Mouse (Mus musculus): ENCODE results near the gene Gjd2. TPM values are rescaled to one million over a fixed set of nuclear protein-coding genes. Genes with fewer than 3 reads are reported as not detected.

Gene Gjd2
- 0.77 TPM in 1 of 2 replicates, not detected in the other for polyA plus RNA-seq (2012; ENCODE audit: insufficient read depth, low replicate concordance)

GRCm38 (mm10) chr2:114013295-114013771 is at the start of gene Gjd2:
Gene Gjd2, minus strand, starts transcription at chr2:114013619.
- Histone ChIP-seq H3K36me3 (replicated peaks; ENCODE audit: low read length) (no peaks in the 10 kb centered on the region), H3K4me1 (peaks cover 5% of the 10 kb centered on the region; the same call in 1 of the 2 replicates), H3K9me3 (peaks cover 17% of the 10 kb centered on the region), H3K27me3 (replicated peaks) (peaks cover 38% of the 10 kb centered on the region), H3K4me3 (replicated peaks) (no peak within 1 kb of the TSS)
- TF ChIP-seq FLI1 (IDR thresholded peaks at IDR 0.05; ENCODE audit: low read length) (no peak), GATA1 (IDR thresholded peaks at IDR 0.05; ENCODE audit: borderline replicate concordance, low read length) (no peak)

GRCm38 (mm10) chr2:114060071-114060591 is 46.7 kb upstream of the Gjd2 start:
- TF ChIP-seq GATA1 (IDR thresholded peaks at IDR 0.05; ENCODE audit: borderline replicate concordance, low read length): no peak
- no peak for TF ChIP-seq FLI1 (IDR thresholded peaks at IDR 0.05; ENCODE audit: low read length)
- no peaks in the 10 kb centered on the region for H3K36me3 ChIP-seq (replicated peaks; ENCODE audit: low read length)
- H3K4me1 ChIP-seq: 0 out of 2 replicates have a peak, but pooled peaks cover 4% of the 10 kb centered on the region

GRCm38 (mm10) chr2:114059608-114060007 is 46.2 kb upstream of the Gjd2 start:
- no peaks in the 10 kb centered on the region for H3K9me3 ChIP-seq
- H3K27me3 ChIP-seq (replicated peaks): peaks cover 4% of the 10 kb centered on the region
- TF ChIP-seq GATA1 (IDR thresholded peaks at IDR 0.05; ENCODE audit: borderline replicate concordance, low read length): no peak
- no peak for TF ChIP-seq FLI1 (IDR thresholded peaks at IDR 0.05; ENCODE audit: low read length)
- H3K4me3 ChIP-seq (replicated peaks): no peak overlapping the region
- H3K36me3 ChIP-seq (replicated peaks; ENCODE audit: low read length): no peaks in the 10 kb centered on the region
- H3K4me1 ChIP-seq: 0 out of 2 replicates have a peak, but pooled peaks cover 4% of the 10 kb centered on the region

More at GRCm38 (mm10) chr2:114060071-114060591, 46.7 kb upstream of the Gjd2 start:
- H3K4me3 ChIP-seq (replicated peaks): no peak overlapping the region
- peaks cover 4% of the 10 kb centered on the region for H3K27me3 ChIP-seq (replicated peaks)
- H3K9me3 ChIP-seq: no peaks in the 10 kb centered on the region

- H3K9me3 ChIP-seq: no peaks in the 10 kb centered on the region
- TF ChIP-seq GATA1 (IDR thresholded peaks at IDR 0.05; ENCODE audit: borderline replicate concordance, low read length) (no peak), FLI1 (IDR thresholded peaks at IDR 0.05; ENCODE audit: low read length) (no peak)
- H3K27me3 ChIP-seq (replicated peaks): peaks cover 4% of the 10 kb centered on the region
These were observed 44.9 kb upstream of the Gjd2 start for GRCm38 (mm10) chr2:114058226-114058796.

GRCm38 (mm10) chr2:114057303-114057853 is 44.0 kb upstream of the Gjd2 start:
- no peak for TF ChIP-seq FLI1 (IDR thresholded peaks at IDR 0.05; ENCODE audit: low read length)
- no peak for TF ChIP-seq GATA1 (IDR thresholded peaks at IDR 0.05; ENCODE audit: borderline replicate concordance, low read length)
- Histone ChIP-seq H3K4me3 (replicated peaks) (no peak overlapping the region), H3K27me3 (replicated peaks) (peaks cover 4% of the 10 kb centered on the region), H3K4me1 (0 out of 2 replicates have a peak, but pooled peaks cover 4% of the 10 kb centered on the region), H3K36me3 (replicated peaks; ENCODE audit: low read length) (no peaks in the 10 kb centered on the region), H3K9me3 (no peaks in the 10 kb centered on the region)

More at GRCm38 (mm10) chr2:114058226-114058796, 44.9 kb upstream of the Gjd2 start:
- H3K36me3 ChIP-seq (replicated peaks; ENCODE audit: low read length): no peaks in the 10 kb centered on the region
- 0 out of 2 replicates have a peak, but pooled peaks cover 4% of the 10 kb centered on the region for H3K4me1 ChIP-seq
- no peak overlapping the region for H3K4me3 ChIP-seq (replicated peaks)

GRCm38 (mm10) chr2:114054129-114054528 is 40.7 kb upstream of the Gjd2 start:
- 0 out of 2 replicates have a peak, but pooled peaks cover 4% of the 10 kb centered on the region for H3K4me1 ChIP-seq
- no peak overlapping the region for H3K4me3 ChIP-seq (replicated peaks)
- peaks cover 4% of the 10 kb centered on the region for H3K27me3 ChIP-seq (replicated peaks)
- H3K9me3 ChIP-seq: no peaks in the 10 kb centered on the region
- TF ChIP-seq FLI1 (IDR thresholded peaks at IDR 0.05; ENCODE audit: low read length): no peak
- no peak for TF ChIP-seq GATA1 (IDR thresholded peaks at IDR 0.05; ENCODE audit: borderline replicate concordance, low read length)
- H3K36me3 ChIP-seq (replicated peaks; ENCODE audit: low read length): no peaks in the 10 kb centered on the region

GRCm38 (mm10) chr2:114052696-114053598 is 39.5 kb upstream of the Gjd2 start, which contains the start of gene Actc1:
Gene Actc1, minus strand, starts transcription at chr2:114053548.
- H3K4me3 ChIP-seq (replicated peaks): no peak within 1 kb of the TSS
- H3K9me3 ChIP-seq: no peaks in the 10 kb centered on the region
- H3K36me3 ChIP-seq (replicated peaks; ENCODE audit: low read length): no peaks in the 10 kb centered on the region
- no peak for TF ChIP-seq FLI1 (IDR thresholded peaks at IDR 0.05; ENCODE audit: low read length)
- no peak for TF ChIP-seq GATA1 (IDR thresholded peaks at IDR 0.05; ENCODE audit: borderline replicate concordance, low read length)
- 0 out of 2 replicates have a peak, but pooled peaks cover 4% of the 10 kb centered on the region for H3K4me1 ChIP-seq
- peaks cover 4% of the 10 kb centered on the region for H3K27me3 ChIP-seq (replicated peaks)

GRCm38 (mm10) chr2:114051871-114052241 is 38.4 kb upstream of the Gjd2 start:
- TF ChIP-seq FLI1 (IDR thresholded peaks at IDR 0.05; ENCODE audit: low read length): no peak
- no peak for TF ChIP-seq GATA1 (IDR thresholded peaks at IDR 0.05; ENCODE audit: borderline replicate concordance, low read length)
- Histone ChIP-seq H3K9me3 (no peaks in the 10 kb centered on the region), H3K4me1 (no peaks in the 10 kb centered on the region), H3K4me3 (replicated peaks) (no peak overlapping the region), H3K36me3 (replicated peaks; ENCODE audit: low read length) (no peaks in the 10 kb centered on the region), H3K27me3 (replicated peaks) (no peaks in the 10 kb centered on the region)

Data from megakaryocyte, embryonic 14.5 days (primary cell).